Mouse (Mus musculus) MEL (cell line): ENCODE results near the gene Pou2af1. TPM values are rescaled to one million over a fixed set of nuclear protein-coding genes. Genes with fewer than 3 reads are reported as not detected.

Source experiments
- DNase-seq: peaks from one replicate; pipeline ENCODE4 v3.0.0; 2011; ENCODE audit warnings: low read depth, low spot score
- H3K27ac ChIP-seq: 2 replicates; pipeline ENCODE4 v1.5.1; 2012; ENCODE audit warnings: low read depth, mild to moderate bottlenecking, control low read depth, low read length, moderate library complexity; ENCODE audit not compliant: control insufficient read depth
- H3K27me3 ChIP-seq, 2 experiments: fragments of 150-350 bp in 1 of 2; sonication (generic) in 1 of 2; 2 replicates each; pipeline ENCODE4 v1.6.1; 2012; ENCODE audit warnings: low read length in 2 of 2, mild to moderate bottlenecking in 2 of 2, improper control_type of control experiment in 1 of 2, moderate library complexity in 1 of 2; ENCODE audit not compliant: insufficient read depth in 2 of 2, control insufficient read depth in 1 of 2
- H3K36me3 ChIP-seq, 2 experiments: 2 replicates each; pipeline ENCODE4 v1.6.1; 2012 to 2014; ENCODE audit warnings: low read length in 2 of 2, improper control_type of control experiment in 1 of 2, inconsistent platforms in 1 of 2, mild to moderate bottlenecking in 1 of 2; ENCODE audit not compliant: insufficient read depth in 2 of 2, control insufficient read depth in 1 of 2
- H3K4me1 ChIP-seq, 2 experiments: fragments of 150-350 bp in 1 of 2; sonication (generic) in 1 of 2; 2 replicates each; pipeline ENCODE4 v1.6.1; 2012; ENCODE audit warnings: low read length in 2 of 2, improper control_type of control experiment in 1 of 2, mild to moderate bottlenecking in 1 of 2; ENCODE audit not compliant: insufficient read depth in 2 of 2, control insufficient read depth in 1 of 2
- H3K4me3 ChIP-seq, 2 experiments: fragments of 150-350 bp in 1 of 2; sonication (generic) in 1 of 2; 2 replicates each; pipeline ENCODE4 v1.5.1; 2012; ENCODE audit warnings: low read depth in 2 of 2, low read length in 2 of 2, mild to moderate bottlenecking in 2 of 2, moderate library complexity in 2 of 2, control low read depth in 1 of 2, improper control_type of control experiment in 1 of 2; ENCODE audit not compliant: control insufficient read depth in 1 of 2, insufficient read depth in 1 of 2
- H3K79me2 ChIP-seq: 2 replicates; pipeline ENCODE4 v1.6.1; 2012; ENCODE audit warnings: mild to moderate bottlenecking, low read length, moderate library complexity; ENCODE audit not compliant: control insufficient read depth, poor library complexity, insufficient read depth
- H3K9ac ChIP-seq: 2 replicates; pipeline ENCODE4 v1.6.1; 2012; ENCODE audit warnings: low read depth, mild to moderate bottlenecking, control low read depth, low read length, moderate library complexity; ENCODE audit not compliant: control insufficient read depth, poor library complexity, severe bottlenecking
- H3K9me3 ChIP-seq: fragments of 150-350 bp; sonication (generic); replicated peaks from 2 replicates; pipeline ENCODE4 v1.6.1; 2012; ENCODE audit warnings: mild to moderate bottlenecking, low read length, improper control_type of control experiment, moderate library complexity; ENCODE audit not compliant: insufficient read depth
- BHLHE40 ChIP-seq: IDR thresholded peaks from 2 replicates; pipeline ENCODE4 v1.6.1; 2012; ENCODE audit warnings: low read depth, mild to moderate bottlenecking, inconsistent platforms, low read length, improper control_type of control experiment, borderline replicate concordance
- CHD1 ChIP-seq: IDR thresholded peaks from 2 replicates; pipeline ENCODE4 v1.6.1; 2012; ENCODE audit warnings: low read depth, mild to moderate bottlenecking, inconsistent platforms, low read length, improper control_type of control experiment
- EP300 ChIP-seq, 2 experiments: IDR thresholded peaks; 2 replicates each; pipeline ENCODE4 v1.6.1; 2011; ENCODE audit warnings: improper control_type of control experiment in 2 of 2, low read length in 2 of 2, low read depth in 1 of 2, mild to moderate bottlenecking in 1 of 2
- ETS1 ChIP-seq: IDR thresholded peaks from 2 replicates; pipeline ENCODE4 v1.6.1; 2012; ENCODE audit warnings: low read depth, mild to moderate bottlenecking, inconsistent platforms, low read length, improper control_type of control experiment, moderate library complexity
- GATA1 ChIP-seq: IDR thresholded peaks from 2 replicates; pipeline ENCODE4 v1.6.1; 2011; ENCODE audit warnings: low read depth, low read length, improper control_type of control experiment
- HCFC1 ChIP-seq: IDR thresholded peaks from 2 replicates; pipeline ENCODE4 v1.6.1; 2012; ENCODE audit warnings: low read depth, mild to moderate bottlenecking, inconsistent platforms, low read length, improper control_type of control experiment, moderate library complexity
- JUND ChIP-seq: IDR thresholded peaks from 2 replicates; pipeline ENCODE4 v1.6.1; 2011; ENCODE audit warnings: low read depth, mild to moderate bottlenecking, improper control_type of control experiment, low read length
- MAFK ChIP-seq: IDR thresholded peaks from 2 replicates; pipeline ENCODE4 v1.6.1; 2011; ENCODE audit warnings: low read depth, mild to moderate bottlenecking, low read length, improper control_type of control experiment, borderline replicate concordance
- MAZ ChIP-seq: IDR thresholded peaks from 2 replicates; pipeline ENCODE4 v1.6.1; 2012; ENCODE audit warnings: low read depth, mild to moderate bottlenecking, inconsistent platforms, low read length, improper control_type of control experiment
- MEF2A ChIP-seq: IDR thresholded peaks from 2 replicates; pipeline ENCODE4 v1.6.1; 2014; ENCODE audit warnings: low read depth, mild to moderate bottlenecking, inconsistent platforms, low read length, improper control_type of control experiment; ENCODE audit not compliant: poor library complexity, insufficient replicate concordance, severe bottlenecking; ENCODE audit errors: extremely low read depth
- MXI1 ChIP-seq: IDR thresholded peaks from 2 replicates; pipeline ENCODE4 v1.6.1; 2011; ENCODE audit warnings: mild to moderate bottlenecking, low read depth, low read length, improper control_type of control experiment
- MYC ChIP-seq: IDR thresholded peaks from 2 replicates; pipeline ENCODE4 v1.6.1; 2011; ENCODE audit warnings: low read depth, mild to moderate bottlenecking, low read length, improper control_type of control experiment, moderate library complexity
- NELFE ChIP-seq: IDR thresholded peaks from 2 replicates; pipeline ENCODE4 v1.6.1; 2011; ENCODE audit warnings: low read depth, low read length, improper control_type of control experiment
- POLR2AphosphoS2 ChIP-seq: IDR thresholded peaks from 2 replicates; pipeline ENCODE4 v1.6.1; 2011; ENCODE audit warnings: low read length, improper control_type of control experiment
- RAD21 ChIP-seq: IDR thresholded peaks from 2 replicates; pipeline ENCODE4 v1.6.1; 2011; ENCODE audit warnings: mild to moderate bottlenecking, low read depth, low read length, improper control_type of control experiment
- RCOR1 ChIP-seq: IDR thresholded peaks from 2 replicates; pipeline ENCODE4 v1.6.1; 2012; ENCODE audit warnings: low read depth, mild to moderate bottlenecking, inconsistent platforms, low read length, improper control_type of control experiment
- SIN3A ChIP-seq: IDR thresholded peaks from 2 replicates; pipeline ENCODE4 v1.6.1; 2012; ENCODE audit warnings: low read length, improper control_type of control experiment, inconsistent platforms
- TAL1 ChIP-seq: IDR thresholded peaks from 2 replicates; pipeline ENCODE4 v1.6.1; 2012; ENCODE audit warnings: mild to moderate bottlenecking, inconsistent platforms, low read length, moderate library complexity, mixed read lengths
- TBP ChIP-seq: IDR thresholded peaks from 2 replicates; pipeline ENCODE4 v1.8.0; 2011; ENCODE audit warnings: low read depth, low read length, improper control_type of control experiment
- TCF12 ChIP-seq: IDR thresholded peaks from 2 replicates; pipeline ENCODE4 v1.6.1; 2014; ENCODE audit warnings: low read depth, mild to moderate bottlenecking, inconsistent platforms, low read length, improper control_type of control experiment, moderate library complexity
- USF2 ChIP-seq, 2 experiments: IDR thresholded peaks; 2 replicates each; pipeline ENCODE4 v1.6.1; 2011 to 2012; ENCODE audit warnings: improper control_type of control experiment in 2 of 2, low read length in 2 of 2, borderline replicate concordance in 1 of 2, inconsistent platforms in 1 of 2, low read depth in 1 of 2, mild to moderate bottlenecking in 1 of 2; ENCODE audit not compliant: insufficient read depth in 1 of 2
- ZC3H11A ChIP-seq: IDR thresholded peaks from 2 replicates; pipeline ENCODE4 v1.6.1; 2012; ENCODE audit warnings: low read depth, mild to moderate bottlenecking, inconsistent platforms, low read length, improper control_type of control experiment
- polyA plus RNA-seq, 2 experiments: library from polyadenylated mRNA; stranded (reverse) in 1 of 2; unstranded in 1 of 2; fragments of >175 nt in 1 of 2; fragments of >200 nt in 1 of 2; gene quantifications; 2 replicates each; pipeline versions ENCODE4 v1.2.1 to v1.2.4; 2012; ENCODE audit warnings: low replicate concordance in 2 of 2, low read depth in 1 of 2; ENCODE audit not compliant: insufficient read length in 2 of 2, insufficient read depth in 1 of 2, missing spikeins in 1 of 2
- total RNA-seq: library from RNA; depleted of rRNA; stranded (reverse); fragments of 300-350 nt; gene quantifications from 2 replicates; pipeline ENCODE4 v1.2.3, GENCODE M21; 2012

Gene Pou2af1
- total and polyA plus RNA-seq, 3 experiments, result not detected

DNA sequence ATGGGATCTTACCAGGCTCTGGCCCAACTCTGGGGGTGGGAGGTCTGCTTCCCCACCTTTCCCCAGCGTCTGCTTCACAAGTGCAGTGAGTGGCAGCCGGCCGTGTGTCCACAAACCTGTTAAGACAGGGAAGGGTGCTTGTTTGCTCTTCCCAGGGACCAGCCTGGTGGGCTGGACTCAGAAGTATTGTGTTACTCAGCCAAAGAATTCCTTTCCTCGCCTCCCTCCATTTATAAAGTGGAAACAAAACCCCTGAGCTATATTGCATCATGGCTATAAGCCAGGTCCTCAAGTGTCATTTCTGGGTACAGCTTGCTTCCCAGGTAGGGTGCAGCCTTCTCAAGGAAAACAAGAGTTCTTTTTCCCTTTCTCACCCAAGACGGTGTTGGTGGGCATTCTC is 44.8 kb upstream of the Pou2af1 start:
- TF ChIP-seq RCOR1 (no peak), MAZ (no peak), TBP (no peak), EP300 (IDR thresholded peaks at IDR 0.05; ENCODE audit: low read depth in 1 of 2, low read length in 2 of 2) (no peak), CHD1 (no peak), TCF12 (no peak), BHLHE40 (no peak), USF2 (IDR thresholded peaks at IDR 0.05; ENCODE audit: borderline replicate concordance in 1 of 2, insufficient read depth in 1 of 2, low read depth in 1 of 2, low read length in 2 of 2) (no peak), NELFE (no peak), MAFK (no peak), TAL1 (no peak), JUND (no peak), GATA1 (no peak), ZC3H11A (no peak)
- H3K27me3 ChIP-seq, result peaks cover 0 to 2% of the 10 kb centered on the region in 2 experiments; a peak in 2 of 4 replicates
- H3K27ac ChIP-seq, result no peak overlapping the region
- no peak overlapping the region for H3K9ac ChIP-seq
- H3K36me3 ChIP-seq, result no peaks in the 10 kb centered on the region
- H3K4me3 ChIP-seq, result no peak overlapping the region
- H3K4me1 ChIP-seq, result no peaks in the 10 kb centered on the region
- no peaks in the 10 kb centered on the region for H3K9me3 ChIP-seq
- no peaks in the 10 kb centered on the region for H3K79me2 ChIP-seq
- DNase-seq, result no peak

DNA sequence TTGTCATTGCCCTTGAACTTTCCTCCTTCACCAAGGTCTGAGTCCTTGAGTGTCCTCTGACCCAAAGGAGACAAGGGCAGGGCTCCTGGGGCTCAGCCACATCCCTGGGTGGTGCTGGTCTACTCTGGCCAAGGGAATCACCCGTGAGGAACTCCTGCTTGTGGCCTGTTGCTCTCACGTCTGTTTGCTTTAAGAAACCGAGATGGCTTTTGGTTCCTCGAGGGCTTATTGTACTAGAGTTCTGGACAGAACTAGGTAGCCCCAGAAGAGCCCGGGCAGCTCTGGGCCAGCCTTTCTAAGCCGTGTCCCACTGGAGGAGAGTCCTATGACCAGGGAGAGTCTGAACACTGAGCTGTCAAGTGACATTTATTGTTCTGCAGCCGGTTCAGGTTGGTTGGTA is 44.4 kb upstream of the Pou2af1 start:
- no peaks in the 10 kb centered on the region for H3K79me2 ChIP-seq
- no peak overlapping the region for H3K27ac ChIP-seq
- no peaks in the 10 kb centered on the region for H3K4me1 ChIP-seq
- no peak overlapping the region for H3K9ac ChIP-seq
- no peak for DNase-seq
- H3K4me3 ChIP-seq, result no peak overlapping the region
- no peaks in the 10 kb centered on the region; a peak in 1 of 4 replicates for H3K27me3 ChIP-seq
- TF ChIP-seq ETS1 (no peak), HCFC1 (no peak), MEF2A (no peak), TCF12 (no peak), JUND (no peak), SIN3A (no peak), RAD21 (no peak), MYC (no peak), ZC3H11A (no peak), POLR2AphosphoS2 (no peak), MAFK (no peak), MXI1 (no peak)
- H3K36me3 ChIP-seq, result no peaks in the 10 kb centered on the region
- no peaks in the 10 kb centered on the region for H3K9me3 ChIP-seq
